Mouse (Mus musculus): ENCODE results near the gene Cd3d.
"Not testable (repeated sequence)": the region's sequence is repeated elsewhere in the genome, so short reads cannot be mapped to it uniquely, and the experiment has no call there.

The Cd3d gene

GRCm38 (mm10) chr9:44981676-44982075 is at the start of gene Cd3d:
Gene Cd3d (plus strand): TSS chr9:44981786.
- no peak for DNase-seq (ENCODE audit: low read depth, low spot score)

- DNase-seq (ENCODE audit: low read depth, low spot score): no peak
These were observed 39.8 kb upstream of the Cd3d start for GRCm38 (mm10) chr9:44941756-44942155.

- no peak for DNase-seq (ENCODE audit: low read depth, low spot score)
These were observed 39.2 kb upstream of the Cd3d start for GRCm38 (mm10) chr9:44942421-44942820.

GRCm38 (mm10) chr9:44946185-44946695 is 35.3 kb upstream of the Cd3d start:
- no peak for DNase-seq (ENCODE audit: low read depth, low spot score)

GRCm38 (mm10) chr9:44947836-44948235 is 33.8 kb upstream of the Cd3d start:
- no peak for DNase-seq (ENCODE audit: low read depth, low spot score)

- no peak for DNase-seq (ENCODE audit: low read depth, low spot score)
These were observed 27.2 kb upstream of the Cd3d start for GRCm38 (mm10) chr9:44954432-44954831.

- DNase-seq (ENCODE audit: low read depth, low spot score): peak; percentile 99
These were observed 16.3 kb upstream of the Cd3d start, which contains the start of gene Ube4a for GRCm38 (mm10) chr9:44965126-44965832. Gene Ube4a (minus strand): TSS chr9:44965600.

- DNase-seq (ENCODE audit: low read depth, low spot score): no peak
These were observed 15.6 kb upstream of the Cd3d start for GRCm38 (mm10) chr9:44965833-44966466.

- DNase-seq (ENCODE audit: low read depth, low spot score): peak; percentile 91
These were observed 14.8 kb upstream of the Cd3d start for GRCm38 (mm10) chr9:44966815-44967242.

- not testable (repeated sequence) for DNase-seq (ENCODE audit: low read depth, low spot score)
These were observed 13.8 kb upstream of the Cd3d start for GRCm38 (mm10) chr9:44967763-44968162.

- no peak for DNase-seq (ENCODE audit: low read depth, low spot score)
These were observed 12.1 kb upstream of the Cd3d start for GRCm38 (mm10) chr9:44969450-44969849.

GRCm38 (mm10) chr9:44977813-44978212 is 3.8 kb upstream of the Cd3d start:
- no peak for DNase-seq (ENCODE audit: low read depth, low spot score)

- DNase-seq (ENCODE audit: low read depth, low spot score): no peak
These were observed 1.8 kb upstream of the Cd3d start for GRCm38 (mm10) chr9:44979806-44980205.

- no peak for DNase-seq (ENCODE audit: low read depth, low spot score)
These were observed 1.3 kb upstream of the Cd3d start, which contains the start of gene Cd3g for GRCm38 (mm10) chr9:44980242-44980641. Gene Cd3g (minus strand): TSS chr9:44980431.

GRCm38 (mm10) chr9:44981104-44981503 is 482 bp upstream of the Cd3d start:
- DNase-seq (ENCODE audit: low read depth, low spot score): no peak

GRCm38 (mm10) chr9:44982081-44982480 is 495 bp downstream of the Cd3d start:
- DNase-seq (ENCODE audit: low read depth, low spot score): no peak

- no peak for DNase-seq (ENCODE audit: low read depth, low spot score)
These were observed 945 bp downstream of the Cd3d start for GRCm38 (mm10) chr9:44982531-44982930.

GRCm38 (mm10) chr9:44983001-44983400 is 1.4 kb downstream of the Cd3d start:
- no peak for DNase-seq (ENCODE audit: low read depth, low spot score)

GRCm38 (mm10) chr9:44985721-44986161 is 4.2 kb downstream of the Cd3d start:
- no peak for DNase-seq (ENCODE audit: low read depth, low spot score)

GRCm38 (mm10) chr9:44986242-44986781 is 4.7 kb downstream of the Cd3d start:
- DNase-seq (ENCODE audit: low read depth, low spot score): no peak

GRCm38 (mm10) chr9:44986976-44987375 is 5.4 kb downstream of the Cd3d start:
- DNase-seq (ENCODE audit: low read depth, low spot score): no peak

- DNase-seq (ENCODE audit: low read depth, low spot score): peak; percentile 56
These were observed 10.2 kb downstream of the Cd3d start for GRCm38 (mm10) chr9:44991821-44992220.
